Mouse (Mus musculus) C2C12 (cell line): ENCODE data around the gene Vgll4.

ENCODE experiments used
- CEBPB ChIP-seq: IDR thresholded peaks from one replicate; pipeline ENCODE4 v1.6.1; 2011; ENCODE audit warnings: low read depth, mild to moderate bottlenecking, control low read depth, moderate library complexity
- CTCF ChIP-seq: IDR thresholded peaks from one replicate; pipeline ENCODE4 v1.5.1; 2011; ENCODE audit not compliant: control insufficient read depth, insufficient read depth, insufficient read length
- FOSL1 ChIP-seq: IDR thresholded peaks from one replicate; pipeline ENCODE4 v1.8.0; 2011; ENCODE audit warnings: mild to moderate bottlenecking, low read length; ENCODE audit not compliant: poor library complexity, insufficient read depth, severe bottlenecking
- MAX ChIP-seq: IDR thresholded peaks from one replicate; pipeline ENCODE4 v1.6.1; 2011; ENCODE audit warnings: mild to moderate bottlenecking, control low read depth
- MYOD1 ChIP-seq: IDR thresholded peaks from one replicate; pipeline ENCODE4 v1.6.1; 2011; ENCODE audit warnings: low read depth; ENCODE audit not compliant: control insufficient read depth, insufficient read length
- MYOG ChIP-seq: IDR thresholded peaks from one replicate; pipeline ENCODE4 v1.6.1; 2011; ENCODE audit not compliant: control insufficient read depth, insufficient read length; ENCODE audit errors: extremely low read depth
- USF1 ChIP-seq: IDR thresholded peaks from one replicate; pipeline ENCODE4 v1.6.1; 2011; ENCODE audit warnings: low read depth, mild to moderate bottlenecking, control low read depth, moderate library complexity

GRCm38 (mm10) chr6:114976915-114977419, 7.2 kb upstream of the Vgll4 start:
- TF ChIP-seq CTCF (no peak), USF1 (no peak), MAX (no peak), MYOG (no peak), CEBPB (no peak), MYOD1 (no peak), FOSL1 (no peak)
